Mouse (Mus musculus) CH12.LX (cell line): ENCODE measurements at regions not wholly inside any gene's neighbourhood (a gene's known extent, or its start where the extent isn't known, plus 50 kb on each side); places are given as distances from the start of the nearest gene placed in this dataset.

Source experiments
- DNase-seq: peaks from one replicate; pipeline ENCODE4 v3.0.0-alpha.2; 2013; ENCODE audit errors: extremely low read depth
- H3K27ac ChIP-seq: 2 replicates; pipeline ENCODE4 v1.5.1; 2012; ENCODE audit warnings: low read depth, mild to moderate bottlenecking, control low read depth, moderate library complexity; ENCODE audit not compliant: insufficient read depth
- H3K27me3 ChIP-seq: replicated peaks from 2 replicates; pipeline ENCODE3; 2012; ENCODE audit warnings: inconsistent platforms
- H3K36me3 ChIP-seq, 2 experiments: replicated peaks in 1 of 2; 2 replicates each; pipeline versions ENCODE3 to v1.6.1; 2012; ENCODE audit warnings: inconsistent platforms in 1 of 2, low read length in 1 of 2, mild to moderate bottlenecking in 1 of 2, mixed read lengths in 1 of 2, moderate library complexity in 1 of 2; ENCODE audit not compliant: control insufficient read depth in 1 of 2, insufficient read depth in 1 of 2
- H3K4me1 ChIP-seq, 2 experiments: 2 replicates each; pipeline ENCODE4 v1.6.1; 2012; ENCODE audit warnings: inconsistent platforms in 1 of 2, moderate library complexity in 1 of 2; ENCODE audit not compliant: insufficient read depth in 2 of 2, control insufficient read depth in 1 of 2
- H3K4me2 ChIP-seq: 2 replicates; pipeline ENCODE4 v1.6.1; 2012; ENCODE audit warnings: low read depth, mild to moderate bottlenecking, control low read depth; ENCODE audit not compliant: poor library complexity, insufficient read depth, severe bottlenecking
- H3K4me3 ChIP-seq, 3 experiments: fragments of 150-350 bp in 1 of 3; sonication (generic) in 1 of 3; replicated peaks in 1 of 3; 2 replicates each; pipeline versions ENCODE3 to v1.5.1; 2011 to 2012; ENCODE audit warnings: low read depth in 2 of 3, low read length in 2 of 3, mild to moderate bottlenecking in 2 of 3, moderate library complexity in 2 of 3, control low read depth in 1 of 3, improper control_type of control experiment in 1 of 3, inconsistent platforms in 1 of 3, mixed read lengths in 1 of 3; ENCODE audit not compliant: poor library complexity in 1 of 3
- H3K79me2 ChIP-seq: replicated peaks from 2 replicates; pipeline ENCODE4 v1.6.1; 2012; ENCODE audit warnings: mild to moderate bottlenecking, moderate library complexity; ENCODE audit not compliant: control insufficient read depth, poor library complexity, insufficient read depth, severe bottlenecking; ENCODE audit errors: extremely low read depth
- H3K9ac ChIP-seq: 2 replicates; pipeline ENCODE4 v1.6.1; 2012; ENCODE audit warnings: low read depth, mild to moderate bottlenecking, control low read depth, moderate library complexity; ENCODE audit not compliant: insufficient read depth
- H3K9me3 ChIP-seq: replicated peaks from 2 replicates; pipeline ENCODE3; 2012; ENCODE audit warnings: low read length, inconsistent platforms, mixed read lengths
- CTCF ChIP-seq, 2 experiments: IDR thresholded peaks in 1 of 2; conservative IDR thresholded peaks in 1 of 2; 2 replicates each; pipeline ENCODE4 v1.5.1; 2011 to 2012; ENCODE audit warnings: low read depth in 2 of 2, low read length in 2 of 2, improper control_type of control experiment in 1 of 2, inconsistent platforms in 1 of 2, mild to moderate bottlenecking in 1 of 2, moderate library complexity in 1 of 2
- ELF1 ChIP-seq: IDR thresholded peaks from 2 replicates; pipeline ENCODE4 v1.6.1; 2014; ENCODE audit warnings: low read depth, mild to moderate bottlenecking, inconsistent platforms, low read length, improper control_type of control experiment
- IRF4 ChIP-seq: IDR thresholded peaks from 2 replicates; pipeline ENCODE4 v1.6.1; 2014; ENCODE audit warnings: low read depth, mild to moderate bottlenecking, inconsistent platforms, low read length, improper control_type of control experiment
- JUND ChIP-seq: conservative IDR thresholded peaks from 2 replicates; pipeline ENCODE4 v1.6.1; 2011; ENCODE audit warnings: low read depth, low read length, improper control_type of control experiment
- KAT2A ChIP-seq: IDR thresholded peaks from 2 replicates; pipeline ENCODE4 v1.6.1; 2012; ENCODE audit warnings: low read length, improper control_type of control experiment, inconsistent platforms; ENCODE audit not compliant: insufficient replicate concordance
- MXI1 ChIP-seq: IDR thresholded peaks from 2 replicates; pipeline ENCODE4 v1.6.1; 2011; ENCODE audit warnings: mild to moderate bottlenecking, low read depth, low read length, improper control_type of control experiment
- NELFE ChIP-seq: IDR thresholded peaks from 2 replicates; pipeline ENCODE4 v1.6.1; 2011; ENCODE audit warnings: low read depth, low read length, improper control_type of control experiment
- RAD21 ChIP-seq: IDR thresholded peaks from 2 replicates; pipeline ENCODE4 v1.6.1; 2011; ENCODE audit warnings: low read depth, mild to moderate bottlenecking, low read length, improper control_type of control experiment, moderate library complexity
- UBTF ChIP-seq: IDR thresholded peaks from 2 replicates; pipeline ENCODE4 v1.6.1; 2012; ENCODE audit warnings: low read depth, mild to moderate bottlenecking, inconsistent platforms, low read length, improper control_type of control experiment, moderate library complexity
- USF1 ChIP-seq: IDR thresholded peaks from 2 replicates; pipeline ENCODE4 v1.6.1; 2014; ENCODE audit warnings: low read depth, mild to moderate bottlenecking, inconsistent platforms, low read length, improper control_type of control experiment
- dilution Hi-C: fragments of 300-500 bp; cut with MboI; formaldehyde crosslinking; loops from 2 replicates; pipeline ENCODE4 v1.14.3; 2020; ENCODE audit warnings: low sequenced_read_pairs; ENCODE audit not compliant: extremely low pct_unique_long_range_greater_than_20kb, extremely low pct_ligation_motif_present
- in situ Hi-C: fragments of 300-500 bp; cut with MboI; formaldehyde crosslinking; loops from 3 replicates; pipeline ENCODE4 v1.14.3; 2019; ENCODE audit warnings: low sequenced_read_pairs, low pct_ligation_motif_present, low pct_unique_long_range_greater_than_20kb, mixed read lengths

- dilution Hi-C loops (no loop called here), in situ Hi-C loops (loop anchor here (25.0 kb wide), 1 partner anchor 100 kb away; no protein-coding TSS in a partner anchor)
Measured at GRCm38 (mm10) chr10:66812515-66813260, 283.2 kb upstream of the Jmjd1c start.

GRCm38 (mm10) chr10:66813850-66814564 is 281.9 kb upstream of the Jmjd1c start:
- in situ Hi-C loops (loop anchor here (25.0 kb wide), 1 partner anchor 102 kb away; no protein-coding TSS in a partner anchor), dilution Hi-C loops (no loop called here)
- no peaks in the 10 kb centered on the region for H3K36me3 ChIP-seq
- H3K79me2 ChIP-seq, result no peaks in the 10 kb centered on the region
- no peaks in the 10 kb centered on the region for H3K9me3 ChIP-seq
- no peak overlapping the region for H3K9ac ChIP-seq
- H3K4me3 ChIP-seq, result no peak overlapping the region
- no peak for TF ChIP-seq UBTF
- peak; percentile 26 for TF ChIP-seq RAD21
- no peak for TF ChIP-seq MXI1
- peak; percentile 36 to 61; a peak in 3 of 4 replicates for TF ChIP-seq CTCF (conservative IDR thresholded peaks at IDR 0.05 in 1 of 2, IDR thresholded peaks at IDR 0.05 in 1 of 2; ENCODE audit: low read depth in 2 of 2, low read length in 2 of 2)
- TF ChIP-seq IRF4, result no peak; the same call in 1 of the 2 replicates
- peaks cover 2% of the 10 kb centered on the region for H3K27me3 ChIP-seq
- no peak overlapping the region for H3K27ac ChIP-seq
- peak overlapping the region; percentile 63 for H3K4me2 ChIP-seq
- no peak for DNase-seq
- H3K4me1 ChIP-seq, result peaks cover 7 to 35% of the 10 kb centered on the region in 2 experiments

More at GRCm38 (mm10) chr10:66812515-66813260, 283.2 kb upstream of the Jmjd1c start:
- H3K4me3 ChIP-seq, result no peak overlapping the region
- H3K27ac ChIP-seq, result no peak overlapping the region
- no peak overlapping the region for H3K4me2 ChIP-seq
- H3K9me3 ChIP-seq, result no peaks in the 10 kb centered on the region
- no peak overlapping the region for H3K9ac ChIP-seq
- H3K4me1 ChIP-seq, result peaks cover 7 to 35% of the 10 kb centered on the region in 2 experiments
- H3K36me3 ChIP-seq, result no peaks in the 10 kb centered on the region
- peaks cover 2% of the 10 kb centered on the region for H3K27me3 ChIP-seq
- TF ChIP-seq USF1, result no peak
- TF ChIP-seq ELF1, result no peak
- no peak for TF ChIP-seq KAT2A
- no peak for TF ChIP-seq NELFE
- TF ChIP-seq JUND, result no peak
- DNase-seq, result no peak
- H3K79me2 ChIP-seq, result no peaks in the 10 kb centered on the region
